Mouse (Mus musculus): ENCODE data around the gene Insyn1.

DNA sequence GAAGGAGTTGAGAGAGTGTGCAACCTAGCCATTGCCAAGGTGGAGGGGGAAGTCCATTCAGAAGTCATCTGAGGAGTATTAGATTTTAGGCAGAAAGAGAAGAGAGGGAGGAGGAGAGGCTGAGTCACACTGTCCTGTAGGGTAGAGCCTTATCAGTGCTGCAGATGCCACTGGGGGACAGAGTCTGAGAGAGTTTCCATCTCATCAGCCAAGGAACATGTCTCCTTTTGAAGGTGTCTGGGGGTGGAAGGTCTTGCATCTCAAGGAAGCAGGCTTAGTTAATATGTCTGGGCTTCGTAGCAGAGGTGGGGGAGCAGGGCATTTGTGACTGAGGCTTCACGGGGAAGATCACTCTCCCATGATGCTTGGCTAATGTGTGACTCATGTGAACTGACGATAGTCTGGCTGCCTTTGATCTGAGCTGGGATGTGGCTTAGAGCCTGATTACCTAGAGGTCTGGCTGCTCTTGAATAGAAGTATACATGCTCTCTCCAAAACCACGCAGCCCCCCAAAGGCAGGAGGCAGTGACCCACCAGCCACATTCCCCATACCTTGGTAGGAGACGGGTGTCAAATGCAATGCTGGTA lies 34.5 kb upstream of the Insyn1 start:
- TF ChIP-seq POLR2A (IDR thresholded peaks at IDR 0.05; ENCODE audit: borderline replicate concordance, insufficient read depth, low read length) (no peak), CTCF (IDR thresholded peaks at IDR 0.05; ENCODE audit: borderline replicate concordance, insufficient read depth, low read depth, low read length) (no peak)
